Mouse (Mus musculus) megakaryocyte progenitor cell, adult 5-6 weeks (primary cell): Measurements from ENCODE around the gene Poldip2. TPM values are rescaled to one million over a fixed set of nuclear protein-coding genes. Genes with fewer than 3 reads are reported as not detected.
"Not testable (repeated sequence)": the region's sequence is repeated elsewhere in the genome, so short reads cannot be mapped to it uniquely, and the experiment has no call there.

Source experiments
- ATAC-seq: replicated peaks from 2 replicates; pipeline ENCODE4 v1.8.0; 2016; ENCODE audit warnings: mild to moderate bottlenecking, moderate TSS enrichment, inconsistent platforms; ENCODE audit not compliant: poor library complexity
- total RNA-seq, 2 experiments: library from RNA; stranded (forward) in 1 of 2; stranded (reverse) in 1 of 2; fragments of 157-497, 149-512 nt in 1 of 2; fragments of 200-1000 nt in 1 of 2; gene quantifications; 2 replicates each; pipeline versions ENCODE4 v1.2.3 to v1.2.4; 2015 to 2017

The Poldip2 gene
- total RNA-seq, 2 experiments from 2014 or later, result 57.5 to 59.2 TPM

DNA sequence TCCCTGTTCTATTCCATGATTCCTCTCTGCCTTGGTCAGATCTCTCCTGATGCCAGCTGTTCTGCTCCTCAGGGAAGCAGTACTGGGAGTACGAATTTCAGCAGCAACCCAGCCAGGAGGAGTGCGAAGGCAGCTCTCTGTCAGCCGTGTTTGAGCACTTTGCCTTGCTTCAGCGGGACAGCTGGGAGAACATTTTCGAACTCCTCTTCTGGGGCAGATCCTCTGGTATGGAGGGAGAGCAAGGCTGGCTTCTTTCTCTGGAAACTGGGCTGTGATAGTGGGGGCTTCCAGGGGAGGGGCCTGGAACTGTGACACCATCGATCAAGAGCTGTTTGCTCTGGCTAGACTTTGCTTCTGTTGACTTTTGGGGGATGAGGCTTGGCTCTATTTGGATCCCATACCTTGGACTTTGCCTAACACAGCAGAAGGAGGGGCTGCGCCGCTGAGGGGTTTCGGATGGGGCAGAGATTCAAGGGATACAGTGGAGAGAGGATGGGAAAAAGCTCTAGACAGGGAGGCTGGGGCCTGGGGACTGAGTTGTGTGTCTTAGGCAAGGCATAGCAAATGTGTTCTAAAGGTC, 11.3 kb upstream of the Poldip2 start:
- no peak for ATAC-seq

DNA sequence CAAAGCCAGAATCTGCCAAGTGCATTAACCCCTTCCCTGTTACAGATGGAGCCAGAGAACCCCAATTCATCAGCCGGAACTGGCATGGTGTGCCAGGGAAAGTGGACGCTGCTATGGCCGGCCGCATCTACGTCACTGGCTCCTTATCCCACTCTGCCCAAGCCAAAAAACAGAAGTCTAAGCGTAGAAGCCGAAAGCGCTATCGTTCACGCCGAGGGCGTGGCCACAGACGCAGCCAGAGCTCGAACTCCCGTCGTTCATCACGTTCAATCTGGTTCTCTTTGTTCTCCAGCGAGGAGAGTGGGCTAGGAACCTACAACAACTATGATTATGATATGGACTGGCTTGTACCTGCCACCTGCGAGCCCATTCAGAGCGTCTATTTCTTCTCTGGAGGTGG, 10.5 kb upstream of the Poldip2 start:
- ATAC-seq, result no peak

DNA sequence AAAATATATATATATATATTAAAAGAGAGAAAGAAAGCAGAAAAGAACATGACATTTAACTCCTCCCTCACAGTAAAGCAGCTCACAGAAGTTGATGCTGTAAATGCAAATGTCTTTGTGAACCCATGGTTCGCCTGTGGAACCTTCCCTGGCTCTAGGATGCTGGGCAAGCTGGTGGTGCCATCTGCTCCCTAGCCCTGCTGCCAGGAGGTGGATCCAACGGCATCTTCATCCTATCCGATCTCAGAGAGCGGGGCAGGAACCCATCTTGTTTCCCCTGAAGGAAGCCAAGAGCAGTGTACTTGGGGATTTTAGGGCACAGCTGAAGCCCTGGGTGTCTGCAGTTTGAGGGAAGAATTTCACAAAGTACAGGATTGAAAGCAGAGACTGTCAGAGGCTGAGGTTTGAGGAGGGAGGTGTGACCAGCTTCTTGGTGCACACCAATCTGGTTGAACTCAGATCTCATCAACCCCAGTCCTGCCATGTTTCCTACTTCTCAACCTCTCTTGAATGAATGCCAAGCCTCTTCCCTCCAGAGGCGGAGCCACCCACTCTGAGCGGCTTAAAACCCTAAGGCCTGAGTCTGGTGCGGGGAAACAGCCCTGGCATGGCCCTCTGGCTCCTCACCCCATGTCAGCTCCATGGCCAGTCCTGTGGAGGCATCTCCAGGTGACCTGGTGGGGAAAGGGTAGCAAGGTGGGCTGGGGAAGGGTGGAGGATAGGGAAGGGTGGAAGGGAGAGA, 8.9 kb upstream of the Poldip2 start, which contains the start of gene Sebox:
Gene Sebox (plus strand): TSS at position 539 of the 742 bp plus-strand sequence.
- no peak for ATAC-seq

DNA sequence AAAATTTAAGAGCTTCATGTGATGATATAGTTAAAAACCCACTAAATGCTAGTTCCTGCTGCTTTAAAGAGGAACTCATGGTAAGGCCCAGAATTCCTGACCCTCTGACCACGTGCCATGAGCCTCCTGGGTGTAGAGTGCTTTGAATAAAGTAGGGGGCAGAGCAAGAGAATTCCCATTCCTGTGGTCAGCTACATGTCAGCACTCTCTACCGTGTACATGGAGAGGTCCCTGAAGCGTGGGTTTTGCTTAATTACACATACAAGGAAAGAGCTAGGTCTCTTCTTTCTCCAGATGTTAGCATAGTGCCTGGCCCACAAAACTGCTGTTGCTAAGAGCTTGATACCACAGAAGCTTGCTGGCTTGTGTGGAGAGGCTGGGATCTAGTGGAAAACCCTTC, 6.6 kb upstream of the Poldip2 start:
- ATAC-seq, result no peak

DNA sequence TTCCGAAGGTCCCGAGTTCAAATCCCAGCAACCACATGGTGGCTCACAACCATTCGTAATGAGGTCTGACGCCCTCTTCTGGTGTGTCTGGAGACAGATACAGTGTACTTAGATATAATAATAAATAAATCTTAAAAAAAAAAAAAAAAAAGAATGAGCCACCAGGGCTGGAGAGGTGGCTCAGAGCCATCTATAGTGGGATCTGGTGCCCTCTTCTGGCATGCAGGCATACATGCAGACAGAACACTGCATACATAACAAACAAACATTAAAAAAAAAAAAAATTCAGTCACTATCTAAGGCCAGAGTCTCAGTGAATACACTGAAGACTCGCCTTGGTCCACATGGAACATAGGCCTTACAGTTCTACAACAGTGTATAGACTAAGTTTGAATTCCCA, 2.8 kb upstream of the Poldip2 start:
- ATAC-seq, result peak; percentile 39; the same call in 1 of the 2 replicates

DNA sequence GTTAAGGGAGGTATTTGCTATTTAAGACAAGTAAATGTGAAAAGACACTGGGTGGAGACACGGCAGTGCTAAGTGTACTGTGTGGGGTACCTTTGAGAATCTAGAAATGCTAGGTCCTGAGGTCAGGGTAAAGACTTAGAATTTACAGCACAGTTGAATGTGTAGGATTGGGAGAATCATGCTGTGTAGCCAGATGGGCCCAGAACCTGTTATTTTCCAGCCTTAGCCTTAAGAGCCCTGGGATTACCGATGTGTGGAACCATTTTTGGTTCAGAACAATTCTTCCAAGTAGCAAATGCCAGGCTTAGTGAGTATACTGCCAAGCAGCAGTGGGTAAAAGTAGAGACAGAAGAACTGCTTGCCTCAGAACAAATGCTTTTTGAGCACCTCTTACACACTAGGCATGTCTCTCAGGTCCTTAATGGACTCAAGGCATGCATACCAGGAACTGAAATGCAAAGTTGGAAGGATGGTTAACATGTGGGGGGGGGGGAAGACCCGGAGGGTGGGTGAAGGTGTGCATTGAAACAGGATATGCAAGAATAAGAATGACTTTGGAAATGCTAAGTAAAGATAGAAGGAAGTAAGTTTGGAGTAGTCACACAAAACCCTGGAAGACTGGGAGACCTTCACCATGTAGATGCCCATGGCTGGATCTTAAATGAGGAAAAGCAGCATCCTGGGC, 1.3 kb downstream of the Poldip2 start:
- ATAC-seq, result no peak

DNA sequence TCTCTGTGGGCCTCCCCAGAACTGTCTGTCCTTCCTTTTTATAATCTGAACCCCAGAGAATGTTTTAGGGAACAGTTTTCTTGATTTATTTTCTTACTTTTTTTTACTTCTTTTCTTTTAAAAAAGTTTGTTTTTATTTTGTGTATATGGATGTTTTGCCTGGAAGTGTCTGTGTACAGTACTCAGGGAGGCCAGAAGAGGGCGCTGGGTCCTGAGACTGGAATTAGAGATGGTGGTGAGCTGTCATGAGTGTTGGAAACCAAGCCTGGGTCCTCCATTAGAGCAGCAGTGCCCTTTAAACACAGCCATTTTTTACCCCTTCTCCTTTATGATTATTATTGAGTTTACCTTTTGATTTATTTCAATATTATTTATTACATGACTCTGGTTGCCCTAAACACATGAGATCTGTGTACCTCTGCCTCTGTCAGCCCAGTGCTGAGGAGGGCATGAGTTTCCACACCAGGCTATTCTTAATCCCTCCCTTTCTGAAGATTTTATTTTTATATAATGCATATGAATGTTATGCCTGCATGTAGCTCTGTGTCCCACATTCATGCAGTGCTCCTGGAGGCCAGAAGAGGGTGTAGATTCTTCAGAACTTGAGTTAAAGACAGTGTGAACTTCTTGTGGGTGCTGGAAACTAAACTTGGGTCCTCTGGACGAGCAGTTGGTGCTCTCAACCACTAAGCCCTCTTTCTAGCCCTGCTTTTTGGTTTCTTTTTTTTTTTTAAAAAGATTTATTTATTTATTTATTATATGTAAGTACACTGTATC, 3.7 kb downstream of the Poldip2 start:
- peak; percentile 47; the same call in 1 of the 2 replicates for ATAC-seq

DNA sequence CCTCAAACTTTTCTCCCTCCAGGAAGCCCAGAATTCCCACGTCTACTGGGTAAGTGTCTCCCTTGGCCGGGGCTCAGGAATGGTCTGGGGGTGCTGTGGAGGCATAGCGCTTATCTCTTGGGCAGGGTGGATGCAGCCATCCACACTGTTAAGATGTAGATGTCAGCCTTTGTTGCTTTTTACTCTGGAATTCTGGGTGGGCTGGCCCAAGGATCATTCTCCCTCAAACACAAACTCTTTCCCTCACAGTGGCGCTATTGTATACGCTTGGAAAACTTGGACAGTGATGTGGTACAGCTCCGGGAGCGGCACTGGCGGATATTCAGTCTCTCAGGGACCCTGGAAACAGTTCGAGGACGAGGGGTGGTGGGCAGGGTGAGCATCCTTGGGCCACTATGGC, 6.9 kb downstream of the Poldip2 start:
- ATAC-seq, result no peak

DNA sequence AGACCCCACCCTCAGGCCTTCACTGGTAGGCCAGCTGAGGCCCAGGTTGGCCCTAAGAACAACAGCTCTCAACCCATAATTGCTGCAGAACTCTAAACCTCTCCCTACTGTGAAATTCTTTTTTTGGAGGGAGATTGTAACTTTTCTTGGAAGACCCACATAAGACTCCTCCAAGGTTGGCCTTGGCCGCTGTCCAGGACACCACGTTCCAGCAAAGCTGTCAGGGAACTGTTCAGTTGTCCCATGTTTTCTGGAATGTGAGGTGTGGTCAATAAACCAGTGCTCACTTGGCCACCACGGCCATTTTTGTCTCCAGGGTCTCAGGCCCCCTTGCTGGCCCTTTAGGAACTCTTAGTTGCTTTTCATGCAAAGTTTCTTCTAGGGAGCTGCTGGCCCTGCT, 9.9 kb downstream of the Poldip2 start:
- no peak for ATAC-seq

DNA sequence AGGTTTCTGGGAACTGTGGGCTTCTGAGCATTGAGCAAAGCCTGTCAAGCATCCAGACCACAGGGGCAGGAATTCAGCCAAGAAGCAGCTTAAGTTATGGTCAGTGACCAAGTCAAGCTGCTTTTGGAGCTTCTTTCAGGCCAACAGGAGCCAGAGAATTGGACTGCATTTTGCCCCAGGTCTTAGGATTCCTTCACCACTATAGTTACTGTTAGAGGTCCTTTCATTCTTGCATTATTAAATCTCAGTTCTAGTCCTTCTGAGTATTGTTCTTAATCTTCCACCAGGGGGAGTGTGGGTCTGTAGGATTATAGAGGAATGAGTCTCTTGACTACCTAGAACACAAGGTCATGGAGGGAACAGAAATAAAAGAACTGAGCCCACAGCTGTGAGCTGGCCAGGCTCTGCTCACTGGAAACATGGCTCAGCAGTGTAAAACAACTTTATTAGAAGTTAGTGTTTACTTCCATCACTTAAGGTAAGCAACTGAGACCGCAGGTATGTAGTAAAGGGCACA, 10.5 kb downstream of the Poldip2 start:
- ATAC-seq, result peak; percentile 58

DNA sequence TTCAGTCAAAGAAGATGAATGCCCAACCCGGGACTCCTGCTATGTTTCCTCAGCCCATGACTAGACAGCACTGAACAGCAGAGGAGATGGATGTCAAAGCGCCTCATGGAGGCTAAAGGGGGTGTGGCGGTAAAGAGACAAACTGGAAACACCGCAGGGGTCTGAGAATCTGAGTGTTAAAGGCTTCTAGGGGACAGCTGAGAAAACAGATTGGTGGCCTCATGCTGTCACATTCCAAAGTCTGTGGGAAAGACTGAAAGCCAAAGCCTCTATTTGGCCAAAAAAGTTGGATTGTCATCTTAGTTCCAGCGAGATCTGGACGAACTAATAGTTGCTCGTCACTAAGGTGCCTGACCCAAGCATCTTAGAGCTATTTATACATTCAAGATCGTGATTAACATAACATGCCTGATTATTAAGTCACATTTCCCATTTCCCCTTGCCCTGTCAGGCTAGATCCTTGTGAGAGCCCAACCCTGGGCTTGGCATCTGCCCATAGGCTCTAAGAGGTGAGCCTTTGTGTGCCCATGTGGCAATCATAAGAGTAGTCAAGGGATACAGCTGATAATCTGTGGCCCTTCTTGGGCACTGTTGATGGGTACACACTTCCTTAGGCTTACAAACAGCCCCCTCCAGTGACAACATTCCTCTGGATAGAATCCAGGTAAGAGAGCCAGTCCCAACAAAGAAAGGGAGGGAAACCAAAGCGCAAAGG, 11.4 kb downstream of the Poldip2 start:
- ATAC-seq, result no peak

DNA sequence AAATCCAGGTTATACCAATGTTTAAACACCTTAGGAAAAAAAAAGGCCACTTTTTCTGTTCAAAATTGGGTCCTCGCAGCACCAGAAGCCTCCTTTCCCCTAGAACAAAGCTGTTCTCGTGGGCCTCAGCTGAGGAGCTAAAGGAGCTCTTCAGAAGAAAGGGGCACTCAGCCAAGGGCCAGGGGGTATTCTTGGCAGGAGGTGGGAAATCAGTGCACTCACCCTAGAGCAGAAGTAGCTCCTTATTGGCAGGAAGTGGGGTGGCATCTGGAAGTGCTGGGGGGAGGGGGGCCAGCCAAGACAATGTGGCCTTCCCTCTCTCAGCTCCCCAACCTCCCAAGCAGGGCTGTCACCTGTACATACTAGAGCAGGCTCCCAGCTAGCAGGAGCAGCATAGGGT, 12.8 kb downstream of the Poldip2 start:
- no peak for ATAC-seq

DNA sequence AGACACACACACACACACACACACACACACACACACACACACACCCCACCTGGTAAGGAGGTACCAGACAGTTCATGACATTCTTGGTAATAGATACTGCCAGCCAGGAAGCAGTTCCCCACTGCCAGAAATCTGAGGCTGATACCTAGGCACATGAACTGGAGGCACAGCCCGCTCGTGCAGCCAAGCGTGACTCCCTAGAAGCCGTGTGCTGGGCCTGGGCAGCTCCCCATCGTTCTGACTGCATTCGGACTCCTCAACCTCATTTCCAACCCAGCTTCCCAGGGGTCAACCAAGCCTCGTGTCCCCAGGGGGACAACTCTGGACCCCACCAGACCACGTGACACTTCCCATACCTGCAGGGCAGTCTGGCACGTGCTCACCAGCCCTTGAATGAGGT, 16.7 kb downstream of the Poldip2 start:
- no peak for ATAC-seq

DNA sequence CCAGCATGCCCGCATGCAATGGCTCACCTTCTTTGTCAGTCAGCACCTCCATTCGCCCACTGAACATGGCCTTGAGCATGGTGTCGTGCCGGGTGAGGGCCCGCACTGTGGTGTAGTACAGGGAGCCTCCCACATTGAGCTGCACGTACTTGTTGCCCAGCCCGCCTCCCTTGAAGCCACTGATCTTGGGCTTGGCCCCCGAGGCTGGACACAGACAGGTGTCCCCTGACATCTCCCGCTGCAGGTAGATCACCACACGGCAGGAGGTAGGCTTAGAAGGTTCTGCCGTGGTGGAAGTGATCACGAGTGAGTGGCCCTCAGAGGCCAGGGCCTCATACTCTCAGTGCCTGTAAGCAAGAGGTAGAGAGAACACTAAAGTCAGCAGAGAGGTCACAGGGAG, 18.0 kb downstream of the Poldip2 start:
- ATAC-seq, result no peak

DNA sequence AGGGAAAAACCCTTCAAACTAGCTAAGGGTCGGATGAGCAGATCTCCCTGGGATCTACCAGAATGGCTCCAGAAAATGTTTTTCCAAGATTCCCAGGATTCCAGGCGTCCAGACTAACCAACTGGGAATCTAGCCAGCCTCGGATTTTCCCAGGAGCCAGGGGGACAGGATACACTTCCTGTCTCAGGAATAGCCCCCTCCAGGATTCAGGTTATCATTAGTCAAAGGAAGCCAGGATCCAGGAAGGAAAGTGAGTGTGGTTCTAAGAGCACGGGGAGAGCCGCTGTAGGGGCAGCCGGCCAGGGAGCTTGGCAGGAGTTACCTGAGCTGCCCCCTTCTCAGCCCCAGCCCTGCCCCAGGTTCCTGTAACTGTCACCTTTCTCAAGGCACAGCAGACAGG, 19.1 kb downstream of the Poldip2 start:
- ATAC-seq, result no peak

DNA sequence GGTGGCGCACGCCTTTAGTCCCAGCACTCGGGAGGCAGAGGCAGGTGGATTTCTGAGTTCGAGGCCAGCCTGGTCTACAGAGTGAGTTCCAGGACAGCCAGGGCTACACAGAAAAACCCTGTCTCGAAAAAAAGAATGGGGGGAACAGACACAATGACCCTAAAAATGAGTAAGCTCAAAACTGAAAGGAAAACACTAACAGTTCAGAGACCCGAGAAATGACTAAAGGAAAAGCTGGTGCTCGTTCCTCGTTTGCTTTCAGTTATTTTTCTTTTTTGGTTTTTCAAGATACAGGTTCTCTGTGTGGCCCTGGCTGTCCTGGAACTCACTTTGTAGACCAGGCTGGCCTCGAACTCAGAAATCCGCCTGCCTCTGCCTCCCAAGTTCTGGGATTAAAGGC, 19.5 kb downstream of the Poldip2 start:
- not testable (repeated sequence) for ATAC-seq

DNA sequence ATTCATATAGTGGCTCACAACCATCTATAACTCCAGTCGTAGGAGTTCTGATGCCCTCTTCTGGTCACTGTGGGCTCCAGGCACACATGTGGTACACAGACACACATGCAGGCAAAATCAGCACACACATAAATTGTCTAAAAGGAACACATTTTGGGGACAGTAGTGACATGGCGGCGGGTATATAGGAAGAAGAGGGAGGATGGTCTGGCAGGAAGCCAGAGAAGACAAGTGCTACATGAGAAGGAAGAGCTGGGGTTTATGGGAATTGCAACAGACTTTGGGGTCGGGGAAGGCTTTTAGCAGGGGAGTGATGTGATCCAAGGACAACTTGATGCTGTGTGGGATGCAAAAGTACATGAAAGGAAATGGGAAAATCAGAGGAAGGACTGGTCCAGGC, 22.5 kb downstream of the Poldip2 start:
- no peak for ATAC-seq

DNA sequence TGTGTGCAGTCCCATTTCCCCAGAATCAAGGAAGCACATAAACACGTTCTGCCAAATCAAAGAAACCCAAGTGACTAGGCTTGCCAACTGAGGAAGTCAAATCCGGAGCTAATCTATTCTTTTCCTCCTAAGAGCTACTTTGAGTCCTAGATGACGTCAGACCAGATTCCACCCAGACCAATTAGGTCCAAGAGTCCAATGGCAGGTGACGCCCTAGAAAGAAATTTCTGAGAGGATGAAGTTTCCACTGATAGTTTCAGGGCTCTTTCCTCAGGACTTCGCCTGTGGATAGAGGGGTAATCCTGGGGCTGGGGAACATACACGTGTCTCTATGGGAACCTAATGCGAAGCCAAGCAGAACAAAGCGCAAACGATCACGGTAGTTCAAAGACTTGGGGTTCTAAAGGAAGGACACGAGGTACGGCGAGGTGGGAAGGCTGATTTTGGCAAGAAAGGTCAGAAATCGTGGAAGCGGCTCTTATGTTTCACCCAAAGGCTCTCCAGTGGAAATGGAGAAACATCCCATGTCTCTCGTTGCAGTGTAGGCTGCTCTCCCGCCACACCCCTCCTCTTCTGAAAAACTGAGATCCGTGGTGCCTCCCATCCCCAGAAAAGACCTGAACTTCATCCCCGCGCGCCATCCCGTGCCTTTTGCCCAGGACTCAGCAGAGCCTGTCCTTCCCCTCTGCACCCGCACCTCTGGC, 23.5 kb downstream of the Poldip2 start:
- no peak; the same call in 1 of the 2 replicates for ATAC-seq

DNA sequence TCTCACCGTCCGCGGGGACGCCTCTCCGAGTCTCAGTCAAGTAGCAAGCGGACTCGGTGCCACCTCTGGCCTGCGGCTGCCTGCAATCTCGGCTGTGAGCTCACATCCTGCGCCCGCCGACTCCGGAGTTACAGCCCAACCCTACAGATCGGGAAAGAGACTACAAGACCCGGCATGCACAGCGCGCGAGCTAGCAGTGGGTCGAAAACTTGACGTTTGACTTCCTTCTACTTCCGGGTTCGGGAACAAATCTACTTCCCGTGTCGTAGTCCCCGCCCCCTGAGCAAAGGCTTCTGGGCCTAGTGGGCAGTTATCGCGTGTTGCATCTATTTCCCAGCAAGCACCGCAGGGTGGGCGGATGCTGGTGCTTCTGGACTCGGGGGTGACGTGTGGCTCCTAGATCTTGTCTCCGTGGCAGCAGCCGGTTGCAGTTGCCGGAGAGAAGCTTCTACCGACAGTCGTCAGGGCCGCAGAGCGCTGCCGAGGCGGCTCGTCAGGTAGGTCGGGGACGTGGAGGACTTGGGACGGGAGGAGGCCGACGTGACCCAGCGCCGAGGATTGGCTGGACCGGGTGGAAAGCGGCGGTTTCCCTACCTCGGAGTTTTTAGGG, 24.2 kb downstream of the Poldip2 start, which contains the start of the genes Tnfaip1 and Ift20:
Gene Tnfaip1 (minus strand): TSS at position 253 of the 610 bp plus-strand sequence.
Gene Ift20 (plus strand): TSS at position 282 of the 610 bp plus-strand sequence.
- peak; percentile 98 for ATAC-seq
